Mouse (Mus musculus) neutrophil, adult 5-6 weeks (primary cell): ENCODE data around the gene Prr36. TPM values are rescaled to one million over a fixed set of nuclear protein-coding genes. Genes with fewer than 3 reads are reported as not detected.

Experiments used
- ATAC-seq: fragments of 151-379, 151-347 bp; 2 replicates; pipeline ENCODE4 v1.8.0; 2017; ENCODE audit warnings: mild to moderate bottlenecking, moderate TSS enrichment; ENCODE audit not compliant: insufficient number of reproducible peaks, poor library complexity, low FRiP score, severe bottlenecking; ENCODE audit errors: extremely low read depth
- total RNA-seq: library from RNA; stranded (forward); fragments of 200-1000 nt; gene quantifications from 2 replicates; pipeline ENCODE4 v1.2.3, GENCODE M21; 2017

Gene Prr36
- total RNA-seq, 1 experiment from 2014 or later = not detected

DNA sequence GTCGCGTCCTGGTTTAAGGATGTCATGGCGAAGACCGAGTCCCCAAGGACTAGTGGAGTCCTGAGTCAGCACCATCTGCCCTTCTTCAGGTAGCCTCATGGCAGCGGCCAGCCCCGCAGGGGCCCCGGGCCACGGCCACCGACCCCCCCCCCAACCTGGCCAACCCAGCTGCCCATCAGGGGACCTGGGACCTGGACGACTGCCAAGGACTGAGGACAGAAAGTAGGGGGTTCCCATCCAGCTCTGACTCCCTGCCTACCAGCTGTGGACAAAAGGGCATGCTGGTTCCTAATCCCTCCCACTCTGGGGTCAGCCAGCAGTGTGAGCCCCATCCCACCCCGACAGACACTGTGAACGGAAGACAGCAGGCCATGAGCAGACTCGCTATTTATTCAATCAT, 28.5 kb upstream of the Prr36 start:
- ATAC-seq = no peak

DNA sequence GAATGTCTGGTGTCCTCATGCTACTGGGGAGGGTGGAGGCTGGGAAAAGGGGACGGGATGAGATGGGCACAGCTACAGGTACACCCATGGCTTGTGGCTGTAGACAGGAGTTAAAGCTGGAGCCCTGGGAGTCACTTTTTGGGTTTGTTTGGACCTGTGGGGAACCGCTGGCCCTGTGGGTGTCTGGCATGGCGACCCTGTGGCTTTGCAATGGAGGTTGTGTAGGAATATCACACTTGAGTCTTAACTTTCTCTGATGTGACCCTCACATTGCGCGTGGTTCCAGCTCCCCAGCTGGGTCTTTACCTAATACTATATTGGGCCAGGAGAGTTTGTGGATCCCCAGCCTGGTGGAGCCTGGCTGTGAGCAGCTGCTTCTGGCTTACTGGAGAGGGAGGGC, 27.8 kb upstream of the Prr36 start:
- no peak for ATAC-seq

DNA sequence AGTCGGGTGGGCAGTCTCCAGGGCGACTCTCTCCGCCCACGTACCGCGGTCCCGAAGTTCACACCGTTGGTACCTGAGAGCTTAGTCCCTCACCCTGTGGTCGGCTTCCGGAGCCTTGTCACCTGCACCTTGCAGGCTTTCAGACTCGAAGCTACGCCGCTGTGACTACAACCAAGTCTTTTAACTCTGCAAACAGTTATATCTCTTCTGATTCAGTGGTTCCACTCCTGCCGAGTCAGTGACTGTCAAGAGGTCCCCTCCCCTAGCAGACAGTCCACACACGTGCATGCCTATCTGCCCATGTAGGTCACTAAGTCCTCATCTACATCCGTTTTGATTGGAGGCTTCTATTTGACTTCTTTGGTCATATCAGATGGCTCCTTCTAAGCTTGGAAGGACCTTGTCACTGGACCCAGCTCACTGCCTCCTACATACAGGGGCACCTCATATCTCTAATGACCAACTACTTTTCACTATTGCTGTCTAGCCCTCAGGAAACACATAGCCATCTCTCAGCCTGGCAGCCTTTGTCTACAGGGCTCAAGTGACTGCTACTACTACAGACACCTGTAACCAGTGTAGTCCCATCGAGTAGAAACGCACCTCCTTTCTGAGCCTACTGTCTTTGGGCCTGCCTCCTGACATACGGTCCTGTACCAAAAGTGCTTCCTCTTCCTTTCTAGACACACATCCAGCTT, 22.1 kb upstream of the Prr36 start:
- 0 out of 2 replicates have a peak, but pooled peaks have one; percentile 2 for ATAC-seq

- peak; percentile 83 for ATAC-seq
Observed at GRCm38 (mm10) chr8:4238434-4239192, 21.4 kb upstream of the Prr36 start, which contains the start of the genes Map2k7 and Gm49320. Gene Map2k7, plus strand, starts transcription at chr8:4238740. Gene Gm49320, plus strand, starts transcription at chr8:4238865.

GRCm38 (mm10) chr8:4237814-4238433, 20.7 kb upstream of the Prr36 start:
- no peak for ATAC-seq

DNA sequence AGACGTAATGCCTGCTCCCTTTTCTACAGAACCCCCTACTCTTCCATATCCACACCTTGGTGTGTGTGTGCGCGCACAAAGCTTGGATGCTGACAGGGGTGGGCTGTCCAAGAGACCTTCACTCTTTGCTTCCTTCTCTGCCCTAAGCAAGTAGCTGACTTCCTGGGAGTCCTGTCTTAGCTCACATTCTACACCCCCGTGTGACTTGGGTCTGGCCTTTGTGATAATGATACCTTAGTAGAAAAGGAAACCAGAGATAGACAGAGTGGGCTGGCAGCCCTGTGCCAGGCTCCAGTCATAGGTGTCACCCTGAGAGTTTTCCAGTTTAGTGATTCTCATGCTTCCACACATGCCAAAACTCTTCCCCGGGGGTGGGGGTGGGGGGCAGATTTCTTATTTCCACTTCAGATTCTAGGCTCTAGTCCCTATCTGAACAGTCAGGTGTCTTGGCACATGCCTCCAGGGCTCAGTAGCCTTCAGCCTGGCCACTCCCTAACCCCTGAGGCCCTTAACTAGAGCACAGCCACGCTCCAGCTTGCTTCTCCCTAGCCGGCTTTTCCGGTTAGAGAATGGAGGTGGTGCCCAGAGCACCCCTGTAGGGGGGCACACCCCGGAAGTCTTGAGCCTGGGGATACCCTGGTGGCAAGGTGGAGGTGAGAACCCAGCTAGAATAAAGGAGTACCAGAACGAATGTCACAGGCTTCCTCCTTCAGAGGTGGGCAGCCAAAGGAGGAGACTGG, 13.5 kb upstream of the Prr36 start:
- ATAC-seq = no peak

GRCm38 (mm10) chr8:4229784-4230183, 12.5 kb upstream of the Prr36 start:
- ATAC-seq = no peak

DNA sequence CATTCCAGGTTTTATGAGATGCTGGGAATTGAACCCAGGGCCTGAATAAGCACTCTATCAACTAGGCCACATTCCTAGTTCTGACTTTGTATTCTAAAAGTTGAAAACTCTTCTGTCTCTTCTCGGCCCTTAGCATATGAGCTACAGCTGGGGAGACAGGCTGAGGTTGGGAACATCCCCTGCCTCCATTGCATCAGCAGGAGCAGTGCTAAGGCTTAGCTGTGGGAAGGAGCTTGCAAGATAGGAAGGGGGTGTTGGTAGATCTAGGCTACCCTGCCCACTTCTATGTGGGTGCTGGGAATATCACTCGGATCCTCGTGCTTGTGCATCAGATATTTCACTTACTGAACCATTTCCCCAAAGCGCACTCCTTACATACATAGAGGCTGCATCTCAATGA, 10.7 kb upstream of the Prr36 start:
- ATAC-seq = no peak

GRCm38 (mm10) chr8:4226739-4227347, 9.6 kb upstream of the Prr36 start, which contains the start of gene Lrrc8e:
Gene Lrrc8e, plus strand, starts transcription at chr8:4226827.
- no peak for ATAC-seq

GRCm38 (mm10) chr8:4226323-4226722, 9.1 kb upstream of the Prr36 start:
- ATAC-seq = no peak

DNA sequence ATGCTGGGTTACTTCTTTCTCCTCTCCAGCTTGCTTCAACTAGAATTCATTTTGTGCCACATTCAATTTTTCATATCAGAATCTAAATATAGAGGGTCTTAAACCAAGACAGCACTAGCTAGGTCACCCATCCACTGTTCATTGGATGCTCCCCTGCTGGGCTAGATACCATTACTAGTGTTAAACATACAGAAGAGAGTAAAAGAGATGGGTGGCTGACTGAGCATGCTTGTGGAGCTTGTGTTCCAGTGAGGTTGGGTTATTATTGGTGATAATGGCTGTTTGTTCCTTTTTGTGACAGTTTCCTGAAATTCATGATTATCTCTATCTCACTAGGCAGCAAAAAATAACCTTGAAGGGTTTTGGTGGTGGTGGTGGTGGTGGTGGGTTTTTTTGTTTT, 4.8 kb upstream of the Prr36 start:
- ATAC-seq = no peak

GRCm38 (mm10) chr8:4219617-4220016, 2.4 kb upstream of the Prr36 start:
- ATAC-seq = no peak

DNA sequence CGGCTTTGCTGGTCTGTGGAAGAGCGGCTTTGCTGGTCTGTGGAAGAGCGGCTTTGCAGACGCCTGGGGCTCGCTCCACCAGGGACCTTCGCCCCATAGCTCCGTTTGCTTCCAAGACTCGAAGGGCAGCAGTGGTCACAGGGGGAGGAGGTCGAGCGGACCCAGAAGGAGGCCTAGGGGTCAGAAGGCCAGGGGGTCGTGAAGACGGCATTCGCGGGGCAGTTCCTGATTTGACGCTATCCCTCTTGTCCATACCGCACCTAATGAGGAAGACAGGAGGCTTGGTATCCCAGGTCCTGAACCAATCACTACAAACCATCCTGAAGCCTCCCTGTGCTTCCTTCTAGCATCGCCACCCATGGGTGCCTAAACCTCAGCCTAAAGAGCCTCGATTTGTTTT, 963 bp downstream of the Prr36 start:
- no peak for ATAC-seq

GRCm38 (mm10) chr8:4214006-4214980, 3.0 kb downstream of the Prr36 start:
- ATAC-seq = peak; percentile 68

DNA sequence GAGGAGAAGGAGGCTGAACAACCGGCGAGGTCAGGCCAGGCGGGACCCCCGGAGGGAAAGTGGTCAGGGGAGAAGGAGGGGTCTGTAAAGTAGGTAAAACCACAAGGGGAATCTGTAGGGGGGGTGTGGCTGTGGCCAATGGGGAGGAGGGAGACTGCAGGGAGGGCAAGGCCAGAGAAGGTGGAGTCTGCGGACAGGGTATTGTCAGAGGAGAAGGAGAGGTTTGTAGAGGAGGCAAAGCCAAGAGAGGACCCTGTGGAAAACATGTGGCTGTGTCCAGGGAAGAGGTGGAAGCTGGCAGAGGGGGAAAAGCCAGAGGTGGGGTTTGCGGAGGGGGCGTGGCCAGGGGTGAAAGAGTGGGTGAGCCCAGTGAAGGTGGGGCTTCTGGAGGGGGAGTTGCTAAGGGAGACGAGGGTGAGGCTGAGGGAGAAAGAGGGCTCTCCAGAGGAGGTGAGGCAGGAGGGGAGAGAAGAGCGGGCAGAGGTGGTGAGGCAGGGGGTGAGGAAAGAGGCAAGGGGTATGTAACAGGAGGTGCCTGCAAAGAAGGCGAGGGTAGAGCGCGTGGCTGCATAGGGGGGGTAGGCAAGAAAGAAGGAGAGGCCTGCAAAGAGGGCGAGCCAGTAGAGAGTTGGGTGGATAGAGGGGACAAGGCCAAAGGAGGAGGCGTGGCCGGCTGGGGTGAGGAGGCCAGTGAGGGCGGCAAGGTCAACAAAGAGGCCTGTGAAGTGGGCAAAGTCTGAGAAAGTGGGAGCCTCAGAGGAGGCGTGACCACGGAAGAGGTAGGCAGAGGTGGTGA, 3.9 kb downstream of the Prr36 start:
- 0 out of 2 replicates have a peak, but pooled peaks have one; percentile 14 for ATAC-seq

DNA sequence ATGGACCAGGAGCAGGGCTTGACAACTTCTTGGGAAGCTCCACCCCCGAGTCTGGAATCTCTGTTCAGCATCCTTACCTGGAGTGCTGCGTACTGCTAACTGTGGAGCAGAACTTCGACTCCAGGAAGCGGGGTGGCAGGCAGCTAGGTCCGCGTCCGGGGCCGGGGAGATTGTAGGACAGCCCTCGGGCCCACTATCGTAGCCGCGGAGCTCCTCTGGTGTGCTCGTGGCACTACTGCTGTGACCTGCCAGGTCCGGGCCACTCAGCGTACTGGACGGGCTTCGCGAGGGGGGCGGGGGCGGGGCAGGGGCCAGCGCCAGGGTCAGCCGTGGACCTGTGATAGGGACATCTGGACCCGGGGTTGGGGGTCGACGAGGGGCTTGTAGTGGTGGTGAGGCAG, 4.5 kb downstream of the Prr36 start:
- ATAC-seq = peak; percentile 14; the same call in 1 of the 2 replicates

DNA sequence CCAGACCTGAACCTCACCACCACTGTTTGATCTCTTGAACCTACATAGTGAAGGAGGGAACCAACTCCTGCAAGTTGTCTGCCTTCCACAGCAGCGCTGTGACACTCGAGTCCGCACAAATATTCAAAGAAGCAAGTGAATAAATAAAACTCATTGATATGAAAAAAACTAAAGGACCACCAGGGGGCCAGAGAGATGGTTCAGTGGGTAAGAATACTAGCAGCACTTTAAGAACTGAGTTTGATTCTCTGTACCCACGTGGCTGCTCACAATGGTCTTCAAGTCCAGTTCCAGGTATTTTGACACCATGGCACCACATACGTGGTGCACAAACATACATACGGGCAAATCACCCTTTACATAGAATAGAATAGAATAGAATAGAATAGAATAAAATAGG, 6.2 kb downstream of the Prr36 start:
- ATAC-seq = no peak
